Mouse (Mus musculus) kidney, postnatal 14 days (tissue): ENCODE measurements around the gene Gabrr2.
A peak's percentile ranks its signal among the peaks of the same experiment; 100 is the strongest.

ENCODE experiments used
- DNase-seq: peaks from one replicate; pipeline ENCODE4 v3.0.0; 2022; ENCODE audit warnings: mixed read lengths

Gene Gabrr2

DNA sequence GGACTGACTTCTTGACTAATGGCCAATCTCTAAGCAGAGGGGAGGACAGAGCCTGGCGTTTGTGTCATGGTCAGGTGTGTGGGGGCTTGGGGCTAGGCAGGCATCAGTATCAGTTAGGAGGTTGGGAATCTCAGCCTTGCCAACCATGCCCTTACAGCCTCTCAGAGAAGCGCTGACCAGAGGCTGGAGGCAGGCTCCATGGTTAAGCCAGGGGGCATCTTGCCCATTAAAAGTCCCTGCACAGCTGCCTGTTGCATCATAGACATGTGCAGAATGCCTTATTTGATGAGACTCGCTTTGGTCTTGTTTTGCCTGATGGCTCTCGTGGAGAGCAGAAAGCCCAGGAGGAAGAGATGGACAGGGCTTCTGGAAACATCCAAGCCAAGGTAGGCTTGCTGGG lies at the start of gene Gabrr2:
TSS of gene Gabrr2 (plus strand) at position 19 of the 400 bp plus-strand sequence.
- DNase-seq, result no peak

DNA sequence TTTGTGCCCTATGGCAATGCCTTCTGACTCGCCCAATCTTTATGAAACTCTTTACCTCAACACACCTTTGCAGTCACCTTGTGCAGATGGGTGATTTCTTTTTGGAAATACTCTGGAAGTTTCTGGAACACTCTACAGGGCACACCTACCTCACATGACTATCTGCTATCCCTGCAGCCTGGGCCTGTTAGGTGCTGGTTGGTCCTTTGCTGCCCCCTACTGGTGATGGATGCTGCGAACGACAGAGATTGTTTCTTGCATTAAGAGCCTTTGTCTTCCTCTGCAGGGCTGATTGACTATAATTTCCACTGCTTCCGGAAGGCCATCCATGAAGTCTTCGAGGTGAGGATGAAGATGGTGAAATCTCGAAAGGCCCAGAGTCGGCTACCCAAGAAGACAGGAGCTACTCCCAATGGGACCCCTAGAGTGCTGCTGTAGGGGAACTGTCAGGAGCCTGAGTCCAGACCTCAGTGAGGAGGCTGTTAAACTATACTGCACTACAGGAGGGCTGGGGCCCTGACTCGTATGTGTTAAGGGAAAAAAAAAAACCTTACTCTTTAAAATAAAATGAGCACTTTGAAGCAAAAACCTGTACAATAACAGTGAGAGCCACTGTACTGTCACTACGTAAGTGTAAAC lies 44.3 kb upstream of the Gabrr2 start:
- peak; percentile 89 for DNase-seq

DNA sequence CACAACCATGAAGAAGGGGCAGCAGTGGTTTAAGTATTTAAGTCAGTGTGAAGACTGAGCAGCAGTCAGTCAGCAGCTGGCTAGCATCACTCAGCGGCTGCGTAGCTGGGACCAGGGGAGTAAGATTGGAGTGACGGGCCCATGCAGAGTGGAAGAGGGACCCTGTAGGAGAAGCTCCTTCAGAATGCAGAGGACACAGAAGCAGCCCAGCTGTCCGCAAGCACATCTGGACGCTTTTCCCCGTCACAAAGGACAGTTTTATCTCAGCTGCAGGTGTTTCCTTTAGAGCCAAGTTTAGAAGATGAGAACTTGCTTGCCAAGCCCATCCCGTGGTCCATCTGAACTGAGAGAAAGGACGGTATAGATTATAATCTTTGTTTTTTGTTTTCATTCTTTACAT lies 38.4 kb upstream of the Gabrr2 start:
- no peak for DNase-seq

DNA sequence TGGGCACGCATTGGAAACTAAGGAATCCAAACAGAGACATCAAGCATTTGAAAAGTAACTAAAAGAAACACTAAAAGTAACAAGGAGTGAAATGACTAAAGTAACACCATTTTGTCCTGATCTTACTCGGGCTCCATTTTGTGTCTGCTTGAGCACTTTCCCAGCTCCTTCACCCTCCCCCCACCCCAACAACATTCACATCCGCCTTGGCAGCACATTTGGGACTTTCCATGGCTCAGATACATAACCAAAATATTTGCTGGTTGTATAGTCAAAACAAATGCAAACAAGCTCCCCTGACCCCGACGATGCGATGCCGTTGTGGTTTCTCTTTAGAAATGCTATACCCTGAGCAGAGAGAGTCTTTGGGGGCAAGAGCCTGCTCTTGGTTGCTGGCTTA lies 33.7 kb upstream of the Gabrr2 start:
- no peak for DNase-seq

DNA sequence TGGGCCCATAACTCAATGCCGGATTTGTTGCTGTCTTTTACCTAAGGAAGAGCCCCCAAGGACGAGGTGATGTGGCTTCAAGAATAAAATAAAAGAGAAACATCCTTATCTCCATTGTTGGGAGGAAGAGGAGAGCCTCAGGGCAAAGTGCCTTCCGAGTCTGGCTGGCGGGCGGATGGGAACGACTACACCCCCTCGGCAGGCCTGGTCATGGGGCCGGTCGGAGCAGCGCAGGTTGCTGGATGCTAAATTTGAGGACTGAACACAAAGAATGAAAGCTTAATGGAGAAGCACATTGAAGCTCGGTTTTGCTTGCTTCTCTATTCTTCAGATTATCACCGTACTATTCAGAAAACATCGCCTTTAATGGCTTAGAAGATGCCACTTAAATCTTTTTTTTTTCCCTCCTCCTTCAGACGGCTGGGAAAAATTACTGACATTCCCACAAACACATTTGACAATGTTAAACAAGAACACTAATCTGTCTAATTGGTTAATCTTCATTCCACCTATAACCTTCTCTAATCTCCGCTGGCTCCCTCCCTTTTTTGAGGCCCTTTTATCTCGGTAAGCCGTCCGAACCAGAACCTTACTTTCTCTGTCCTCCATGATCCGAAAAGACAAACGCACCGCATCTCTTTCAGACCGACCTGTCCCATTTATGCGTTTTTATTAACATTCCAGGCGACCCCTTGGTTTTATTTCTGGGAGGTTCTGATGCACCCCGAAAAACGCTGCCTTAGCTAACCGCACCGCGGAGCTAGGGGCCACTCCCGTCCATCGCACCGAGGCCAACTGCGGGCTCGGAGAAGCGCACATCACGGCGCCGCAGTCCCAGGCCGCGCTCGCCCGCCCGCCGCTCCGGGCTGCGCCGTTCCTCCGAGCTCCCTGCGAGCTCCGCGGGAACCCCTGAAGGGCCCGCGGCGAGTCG lies 32.3 kb upstream of the Gabrr2 start:
- peak; percentile 10 for DNase-seq

DNA sequence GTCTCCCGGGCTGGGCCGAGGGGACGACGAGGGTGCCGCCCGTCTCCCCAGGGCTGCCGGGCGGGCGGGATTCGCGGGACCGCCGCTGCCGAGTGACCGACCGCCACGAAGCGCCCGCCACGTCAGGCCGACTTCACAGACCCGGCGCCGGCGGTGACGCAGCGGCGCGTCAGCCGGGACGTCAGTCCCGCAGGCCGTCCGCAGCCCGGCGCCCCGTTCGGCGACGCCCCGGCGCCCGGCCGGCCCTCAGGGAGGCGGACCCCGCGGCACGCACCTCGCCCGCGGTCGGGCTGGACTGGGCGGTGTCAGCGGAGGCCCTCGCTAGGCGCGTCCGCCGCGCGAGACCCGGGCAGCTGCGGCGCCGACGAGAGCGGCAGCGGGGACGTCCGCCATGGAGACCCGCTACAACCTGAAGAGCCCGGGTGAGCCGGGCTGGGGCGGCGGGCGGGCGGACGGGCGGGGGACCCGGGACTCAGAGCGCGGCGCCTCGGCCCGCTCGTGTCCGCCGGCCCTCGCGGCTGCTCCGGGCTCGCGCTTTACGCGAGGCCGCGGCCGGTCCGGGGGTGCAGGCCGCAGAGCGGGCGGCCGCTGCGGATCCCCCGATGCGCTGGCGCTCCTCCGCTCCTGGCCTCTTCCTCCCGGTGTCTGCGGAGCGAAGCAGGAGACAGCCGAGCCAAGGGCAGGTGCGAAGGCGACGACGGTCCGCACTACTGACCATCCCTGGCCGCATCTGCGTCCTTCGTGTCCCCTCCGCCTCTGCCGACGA lies 31.4 kb upstream of the Gabrr2 start, which contains the start of gene Ube2j1:
TSS of gene Ube2j1 (plus strand) at position 222 of the 766 bp plus-strand sequence.
- DNase-seq, result peak; percentile 95

DNA sequence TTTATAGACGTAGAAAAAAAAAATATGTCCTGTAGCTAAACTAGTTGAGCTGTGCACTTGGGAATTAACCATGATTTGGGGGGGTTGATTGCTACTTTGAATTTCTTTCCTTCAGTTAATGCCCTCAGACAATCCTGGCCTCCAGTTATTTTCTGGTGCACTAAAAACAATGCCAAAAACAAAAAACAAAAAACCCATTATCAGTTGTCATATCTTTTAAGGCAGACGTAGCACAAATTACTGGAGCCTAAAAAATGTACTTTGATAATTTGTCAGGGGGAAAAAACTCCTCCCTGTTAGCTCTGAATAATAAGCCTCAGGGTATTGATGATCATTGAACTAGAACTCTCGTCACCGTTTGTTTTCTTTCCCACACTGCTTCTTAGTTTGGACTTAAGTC lies 30.8 kb upstream of the Gabrr2 start:
- DNase-seq, result no peak

DNA sequence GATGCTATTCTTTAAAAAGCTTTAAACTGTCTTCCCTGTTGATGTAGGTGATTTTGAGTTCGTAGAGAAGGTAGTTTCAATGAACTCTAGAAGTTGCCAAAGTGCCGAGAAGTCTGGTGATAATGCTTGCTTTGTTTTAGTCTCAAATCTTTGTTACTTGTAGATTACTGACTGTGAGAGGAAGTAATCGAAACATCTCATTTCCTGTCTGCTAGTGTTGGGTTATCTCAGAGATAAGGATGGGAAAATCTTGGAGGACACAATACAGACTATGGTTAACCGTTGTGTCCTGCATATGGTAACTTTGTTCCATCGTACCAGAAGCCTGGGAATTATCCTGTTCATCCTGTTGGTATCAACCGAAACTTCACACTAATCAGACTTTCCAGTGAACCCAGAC lies 29.3 kb upstream of the Gabrr2 start:
- no peak for DNase-seq

DNA sequence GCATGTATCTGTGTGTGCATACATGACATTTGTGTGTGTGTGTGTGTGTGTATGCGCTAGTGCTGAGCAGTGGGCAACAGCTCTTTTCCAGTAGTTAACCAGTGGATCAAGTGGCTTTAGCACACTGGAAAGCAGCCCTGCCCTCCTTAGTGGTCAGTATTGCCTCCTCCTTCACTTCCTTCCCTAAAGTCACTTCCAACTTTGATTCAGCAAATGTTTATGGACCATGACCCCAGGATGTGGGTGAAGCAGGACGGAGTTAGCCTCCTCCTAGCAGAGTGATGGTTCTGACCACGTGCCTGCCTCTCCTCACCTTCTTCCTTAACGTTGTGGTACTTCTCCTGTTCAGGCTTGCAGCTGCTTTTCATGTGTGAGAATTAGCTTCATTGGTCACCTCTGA lies 23.0 kb upstream of the Gabrr2 start:
- DNase-seq, result no peak

DNA sequence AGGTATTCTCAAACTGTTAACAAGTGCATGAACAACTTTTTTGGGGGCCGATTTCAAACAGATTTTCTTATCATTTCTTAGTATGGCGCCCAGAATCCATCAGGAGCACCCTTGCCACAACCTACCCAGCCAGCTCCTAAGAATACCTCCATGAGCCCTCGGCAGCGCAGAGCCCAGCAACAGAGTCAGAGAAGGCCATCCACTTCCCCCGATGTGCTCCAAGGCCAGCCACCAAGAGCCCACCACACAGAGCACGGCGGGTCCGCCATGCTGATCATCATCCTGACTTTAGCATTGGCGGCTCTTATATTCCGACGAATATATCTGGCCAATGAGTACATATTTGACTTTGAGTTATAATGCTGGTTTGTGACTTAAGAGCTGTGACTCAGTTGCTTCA lies 13.2 kb upstream of the Gabrr2 start:
- DNase-seq, result no peak

DNA sequence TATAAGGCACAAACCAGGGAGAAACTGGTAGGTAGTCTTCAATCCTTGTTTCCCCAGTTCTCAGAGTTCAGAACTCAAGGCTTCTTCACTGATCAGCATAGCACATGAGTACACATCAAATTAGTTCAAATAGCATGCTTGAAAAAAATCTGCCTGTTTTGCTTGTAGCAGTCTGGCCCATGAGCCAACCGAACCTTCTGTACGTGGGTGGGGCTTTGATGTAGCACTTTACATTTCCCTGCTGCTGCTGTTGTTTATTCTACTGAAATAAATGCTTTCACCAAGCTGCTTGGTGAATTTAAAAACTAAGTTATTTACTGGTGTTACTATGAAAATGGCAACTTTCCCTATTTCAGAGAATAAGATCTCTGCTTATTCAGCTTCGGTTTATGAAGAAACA lies 10.7 kb upstream of the Gabrr2 start:
- DNase-seq, result no peak

DNA sequence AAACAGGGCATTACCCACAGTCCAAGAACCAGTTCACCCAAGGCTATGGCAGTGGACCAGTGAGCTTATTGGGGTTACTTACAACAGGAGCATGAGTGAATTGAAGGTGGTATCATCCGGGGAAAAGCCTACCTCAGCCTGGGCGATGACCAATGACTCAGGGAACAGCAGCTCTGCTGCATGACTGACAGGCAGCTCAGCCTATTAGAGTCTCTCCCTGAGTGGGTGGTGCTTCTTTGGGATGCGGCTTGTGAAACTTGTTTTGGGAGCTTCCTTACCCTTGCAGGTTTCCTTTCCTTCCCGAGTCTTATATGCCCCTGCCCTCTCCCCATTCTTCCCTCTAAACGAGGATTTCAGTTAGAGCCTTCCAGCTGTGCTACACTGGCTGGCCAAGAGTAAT lies 10.1 kb upstream of the Gabrr2 start:
- DNase-seq, result no peak

DNA sequence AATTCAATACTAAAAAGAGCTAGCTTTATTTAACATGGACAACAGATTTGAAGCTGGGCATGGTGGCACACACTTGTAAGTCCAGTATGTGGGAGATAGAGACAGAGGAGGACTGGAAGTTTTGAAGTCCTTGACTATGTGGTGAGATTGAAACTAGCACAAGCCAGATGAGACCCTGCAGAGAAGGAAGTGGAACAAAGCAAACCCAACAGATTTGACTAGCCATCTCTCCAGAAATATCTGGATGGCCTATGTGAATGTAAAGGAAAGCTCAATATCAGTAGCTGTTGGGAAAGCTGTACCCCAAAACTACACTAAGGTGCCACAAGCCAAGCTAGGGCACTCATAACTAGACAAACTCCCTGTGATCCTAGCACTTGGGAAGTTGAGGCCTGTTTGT lies 8.4 kb upstream of the Gabrr2 start:
- DNase-seq, result no peak

DNA sequence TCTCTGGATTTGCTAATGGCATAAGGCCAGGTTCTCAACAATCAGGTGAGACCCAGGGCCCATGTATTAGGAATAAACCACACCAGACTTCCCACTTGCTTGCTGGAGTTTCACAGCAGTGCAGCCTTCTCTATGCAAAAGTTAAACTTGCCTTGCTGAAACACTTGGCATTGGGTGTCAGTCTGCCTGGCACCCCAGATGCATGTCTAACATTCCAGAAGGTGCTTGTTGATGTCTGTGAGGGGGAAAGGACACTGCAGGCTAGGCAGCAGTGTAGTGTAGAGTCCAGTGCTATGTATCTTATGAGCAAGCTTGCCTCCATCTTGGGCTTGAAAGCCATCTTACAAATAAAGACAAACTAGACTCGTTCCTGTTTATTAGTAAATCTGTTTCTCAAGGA lies 6.5 kb upstream of the Gabrr2 start:
- no peak for DNase-seq

DNA sequence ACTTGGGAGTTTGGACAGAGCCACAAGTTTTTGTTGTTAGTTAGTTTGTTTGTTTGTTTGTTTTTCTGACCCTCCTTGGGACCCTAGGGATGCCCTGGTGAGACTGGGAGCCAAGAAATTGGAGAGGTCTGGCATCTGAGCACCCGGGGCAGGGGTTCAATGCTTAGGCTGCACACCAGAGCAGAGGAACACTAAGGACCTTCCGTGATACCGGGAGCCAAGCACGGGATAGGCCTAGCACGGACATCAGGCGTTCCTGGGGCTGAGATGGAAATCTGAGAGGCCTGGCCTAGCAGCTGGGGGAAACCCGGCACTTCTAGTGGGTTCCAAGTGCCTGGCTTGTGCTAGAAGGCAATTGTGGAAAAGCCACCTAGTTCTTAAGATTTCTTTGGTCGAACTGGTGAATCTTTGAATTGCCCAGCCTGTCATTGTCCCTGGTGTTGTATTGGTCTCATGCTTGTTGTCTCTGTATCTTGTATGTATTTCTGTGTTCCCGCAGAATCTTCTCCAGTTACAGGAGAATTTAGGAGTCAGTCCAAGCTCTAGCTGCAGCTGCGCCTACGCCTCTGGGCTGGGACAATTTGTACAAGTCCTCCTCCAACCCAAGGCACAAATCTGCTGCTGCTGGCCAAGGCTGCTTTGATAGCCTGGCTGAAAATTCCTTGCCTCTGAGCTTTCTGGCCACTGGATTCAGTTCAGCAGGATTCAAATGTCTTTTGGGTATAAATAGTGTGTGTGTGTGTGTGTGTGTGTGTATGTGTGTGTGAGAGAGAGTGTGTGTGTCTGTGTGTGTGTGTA lies 4.7 kb upstream of the Gabrr2 start:
- DNase-seq, result peak; percentile 27

DNA sequence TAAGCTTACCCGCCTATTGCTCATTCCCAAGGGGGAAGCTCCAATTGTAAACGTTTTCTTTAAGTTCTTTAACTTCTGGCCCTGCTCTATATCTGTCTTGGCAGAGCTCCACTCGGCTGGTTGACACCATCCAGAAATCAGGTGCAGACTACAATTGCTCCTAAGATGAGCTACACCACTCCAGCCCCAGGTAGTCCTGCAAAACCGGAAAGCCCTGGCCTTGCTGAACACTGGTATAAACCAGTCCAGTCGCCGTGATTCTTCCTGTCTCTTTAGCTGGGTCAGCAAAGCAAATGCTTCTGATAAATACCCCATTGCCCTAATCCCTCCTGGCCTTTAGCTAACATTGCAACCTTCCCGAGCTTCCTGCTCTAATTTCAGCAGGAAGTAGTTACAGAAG lies 1.6 kb upstream of the Gabrr2 start:
- no peak for DNase-seq

DNA sequence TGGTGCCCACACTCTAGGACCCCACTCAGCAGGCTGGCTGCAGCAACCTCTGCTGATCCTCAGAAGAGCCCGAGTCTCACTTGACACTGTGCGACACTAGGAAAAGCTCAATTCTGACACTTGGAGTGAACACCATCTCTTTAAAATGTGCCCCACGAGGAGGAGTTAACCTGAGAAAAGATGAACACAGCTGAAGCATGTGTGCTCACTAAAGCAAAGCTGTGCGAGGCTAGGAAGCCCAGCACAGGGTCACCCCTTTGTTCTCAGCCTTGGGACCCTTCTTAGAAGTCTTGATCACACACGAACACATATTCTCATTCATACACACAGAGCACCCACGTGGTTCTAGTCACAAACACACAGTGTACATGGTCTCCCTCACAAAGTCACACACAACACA lies 2.2 kb downstream of the Gabrr2 start:
- no peak for DNase-seq

DNA sequence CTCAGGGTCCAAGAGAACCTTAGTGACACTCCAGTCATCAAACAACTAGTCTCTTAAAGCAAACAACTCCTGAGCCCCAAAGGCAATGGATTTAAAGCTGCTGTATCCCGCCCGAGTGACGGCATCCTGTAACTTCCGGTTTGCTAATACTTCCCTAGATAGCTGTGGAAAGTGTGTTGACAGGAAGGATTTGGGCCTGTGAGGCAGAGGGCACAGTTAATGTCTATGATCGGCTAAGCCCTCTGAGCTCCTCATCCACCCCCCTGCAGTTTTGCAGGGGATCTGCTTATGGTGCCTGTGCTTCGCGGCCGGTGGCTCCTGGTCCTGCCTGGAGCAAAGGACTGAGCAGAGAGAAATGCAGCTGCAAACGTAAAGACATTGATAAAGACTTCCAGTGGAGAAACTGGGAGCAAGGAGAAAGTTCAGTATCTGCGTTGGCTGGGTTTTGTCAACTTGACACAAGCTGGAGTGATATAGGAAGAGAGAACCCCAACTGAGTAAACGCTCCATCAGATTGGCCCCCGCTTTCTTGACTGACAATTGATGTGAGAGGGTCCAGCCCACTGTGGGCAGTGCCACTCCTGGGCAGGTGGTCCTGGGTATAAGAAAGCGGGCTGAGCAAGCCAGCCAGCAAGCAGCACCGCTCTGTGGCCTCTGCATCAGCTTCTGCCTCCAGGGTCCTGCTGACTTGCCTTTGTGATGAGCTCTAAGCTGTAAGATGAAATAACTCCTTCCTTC lies 3.6 kb downstream of the Gabrr2 start:
- no peak for DNase-seq

DNA sequence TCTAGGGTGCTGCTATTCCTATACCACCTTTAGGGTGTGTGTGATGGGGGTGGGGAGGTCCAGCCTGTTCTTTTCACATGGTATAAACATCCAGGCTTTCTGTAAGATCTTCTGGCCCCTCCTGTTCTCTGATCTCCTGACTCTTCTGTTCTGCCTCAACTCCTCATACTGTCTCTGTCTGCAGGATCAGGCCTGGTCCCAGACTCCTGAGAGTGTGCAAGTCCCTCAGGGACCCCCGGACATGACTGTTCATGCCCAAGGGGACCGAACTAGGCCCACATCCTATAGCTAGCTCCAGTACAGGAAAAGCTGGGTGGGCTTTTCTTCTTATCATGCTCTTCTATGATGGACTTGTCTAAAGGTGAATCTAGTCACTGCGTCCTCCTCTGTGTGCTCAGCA lies 4.5 kb downstream of the Gabrr2 start:
- DNase-seq, result no peak

DNA sequence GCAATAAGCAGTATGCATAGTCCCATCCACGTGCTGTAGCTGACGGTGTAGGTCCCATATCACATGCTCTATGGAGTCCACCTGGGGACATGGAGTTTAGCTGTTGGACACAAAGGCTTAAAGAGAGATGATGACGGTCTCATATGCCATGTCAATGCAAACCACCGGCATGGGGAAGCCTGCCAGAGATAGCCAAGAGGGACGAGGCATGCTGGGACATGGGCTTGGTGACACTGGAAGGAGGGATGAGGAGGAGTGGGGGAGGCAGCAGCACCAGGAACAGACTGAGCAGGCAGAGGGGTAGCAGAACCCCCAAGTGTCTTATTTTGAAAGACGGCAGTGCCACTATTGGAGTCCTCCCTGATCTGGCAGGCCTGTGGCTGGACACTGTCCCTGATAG lies 5.0 kb downstream of the Gabrr2 start:
- DNase-seq, result no peak

DNA sequence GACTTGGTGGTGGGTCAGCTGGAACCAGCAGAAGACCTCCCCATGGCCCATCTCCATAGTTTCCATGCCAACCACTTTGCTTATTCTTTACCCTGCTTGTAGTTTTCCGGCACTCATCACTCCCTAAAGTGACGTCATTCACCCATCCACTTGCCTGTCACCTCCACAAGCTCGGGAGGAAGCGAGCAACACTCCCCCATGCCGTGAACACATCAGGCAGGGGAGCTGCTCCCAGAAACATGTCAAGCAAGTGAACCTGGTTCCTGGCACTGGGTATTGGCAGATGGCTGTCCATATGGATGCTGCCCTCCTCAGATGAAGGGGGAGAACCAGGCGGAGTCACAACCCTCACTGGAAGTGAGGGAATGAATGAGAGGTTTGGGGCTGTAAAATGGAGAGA lies 6.1 kb downstream of the Gabrr2 start:
- no peak for DNase-seq

DNA sequence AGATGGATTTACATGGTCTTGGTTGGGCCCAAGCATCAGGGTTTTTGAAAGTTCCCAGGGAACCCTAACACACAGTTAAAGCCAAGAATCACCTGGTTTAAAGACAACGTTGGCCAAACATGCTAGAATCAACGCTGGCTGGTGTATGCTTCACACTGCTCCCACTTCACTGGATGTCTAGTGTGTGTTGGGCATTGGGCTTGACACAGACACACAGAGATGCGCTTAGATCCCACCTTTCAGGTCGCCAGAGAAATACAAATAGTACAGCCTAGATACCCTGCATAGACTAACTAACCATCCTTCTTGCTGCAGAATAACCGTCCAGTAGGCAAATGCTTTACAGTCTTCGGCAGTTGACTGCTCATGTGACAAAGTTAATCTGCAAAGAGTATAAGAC lies 7.5 kb downstream of the Gabrr2 start:
- DNase-seq, result no peak
